Mouse (Mus musculus) megakaryocyte, embryonic 14.5 days (primary cell): ENCODE measurements at regions not wholly inside any gene's neighbourhood (a gene's known extent, or its start where the extent isn't known, plus 50 kb on each side); places are given as distances from the start of the nearest gene placed in this dataset.

Experiments
- H3K27me3 ChIP-seq: replicated peaks from 2 replicates; pipeline ENCODE3; 2012; ENCODE audit warnings: inconsistent platforms
- H3K36me3 ChIP-seq: replicated peaks from 2 replicates; pipeline ENCODE3; 2012; ENCODE audit warnings: low read length, inconsistent platforms, mixed read lengths
- H3K4me1 ChIP-seq: 2 replicates; pipeline ENCODE4 v1.6.1; 2012; ENCODE audit warnings: inconsistent platforms
- H3K4me3 ChIP-seq: replicated peaks from 2 replicates; pipeline ENCODE3; 2012; ENCODE audit warnings: moderate library complexity, mild to moderate bottlenecking, inconsistent platforms
- H3K9me3 ChIP-seq: 2 replicates; pipeline ENCODE4 v1.6.1; 2012; ENCODE audit warnings: inconsistent platforms
- FLI1 ChIP-seq: IDR thresholded peaks from 2 replicates; pipeline ENCODE4 v1.6.1; 2012; ENCODE audit warnings: low read length, inconsistent platforms, mixed read lengths
- GATA1 ChIP-seq: IDR thresholded peaks from 3 replicates; pipeline ENCODE4 v1.6.1; 2012; ENCODE audit warnings: mixed read lengths, low read length, inconsistent platforms, borderline replicate concordance

- Histone ChIP-seq H3K27me3 (peaks cover 4% of the 10 kb centered on the region), H3K9me3 (no peaks in the 10 kb centered on the region), H3K4me3 (no peak overlapping the region), H3K4me1 (no peaks in the 10 kb centered on the region), H3K36me3 (no peaks in the 10 kb centered on the region)
- TF ChIP-seq GATA1 (no peak), FLI1 (no peak)
Measured at GRCm38 (mm10) chr3:9200156-9200555, 409.7 kb downstream of the Zfp704 start.

- TF ChIP-seq GATA1 (no peak), FLI1 (no peak)
- no peak overlapping the region for H3K4me3 ChIP-seq
- H3K9me3 ChIP-seq: no peaks in the 10 kb centered on the region
- H3K36me3 ChIP-seq: no peaks in the 10 kb centered on the region
- H3K4me1 ChIP-seq: no peaks in the 10 kb centered on the region
- H3K27me3 ChIP-seq: peaks cover 4% of the 10 kb centered on the region
Measured at GRCm38 (mm10) chr3:9198652-9199332, 411.1 kb downstream of the Zfp704 start.

- H3K4me1 ChIP-seq: no peaks in the 10 kb centered on the region
- H3K9me3 ChIP-seq: no peaks in the 10 kb centered on the region
- no peak for TF ChIP-seq FLI1
- no peak for TF ChIP-seq GATA1
- no peak overlapping the region for H3K4me3 ChIP-seq
- H3K36me3 ChIP-seq: no peaks in the 10 kb centered on the region
- peaks cover 4% of the 10 kb centered on the region for H3K27me3 ChIP-seq
Measured at GRCm38 (mm10) chr3:9195781-9196180, 414.1 kb downstream of the Zfp704 start.

GRCm38 (mm10) chr3:9189366-9190287, 420.3 kb downstream of the Zfp704 start:
- H3K4me3 ChIP-seq: no peak overlapping the region
- H3K36me3 ChIP-seq: no peaks in the 10 kb centered on the region
- TF ChIP-seq FLI1: no peak
- TF ChIP-seq GATA1: no peak
- H3K4me1 ChIP-seq: no peaks in the 10 kb centered on the region
- H3K9me3 ChIP-seq: no peaks in the 10 kb centered on the region
- H3K27me3 ChIP-seq: peaks cover 2% of the 10 kb centered on the region

- Histone ChIP-seq H3K36me3 (no peaks in the 10 kb centered on the region), H3K4me3 (no peak overlapping the region), H3K4me1 (no peaks in the 10 kb centered on the region), H3K9me3 (no peaks in the 10 kb centered on the region), H3K27me3 (peaks cover 2% of the 10 kb centered on the region)
- no peak for TF ChIP-seq GATA1
- no peak for TF ChIP-seq FLI1
Measured at GRCm38 (mm10) chr3:9186364-9187120, 423.3 kb downstream of the Zfp704 start.

- H3K9me3 ChIP-seq: no peaks in the 10 kb centered on the region
- TF ChIP-seq FLI1 (no peak), GATA1 (no peak)
- no peaks in the 10 kb centered on the region for H3K36me3 ChIP-seq
- H3K4me1 ChIP-seq: no peaks in the 10 kb centered on the region
- H3K4me3 ChIP-seq: no peak overlapping the region
- H3K27me3 ChIP-seq: no peaks in the 10 kb centered on the region
Measured at GRCm38 (mm10) chr3:9181576-9181975, 428.3 kb downstream of the Zfp704 start.

GRCm38 (mm10) chr3:9179641-9180040, 430.2 kb downstream of the Zfp704 start:
- no peaks in the 10 kb centered on the region for H3K27me3 ChIP-seq
- no peaks in the 10 kb centered on the region for H3K36me3 ChIP-seq
- H3K9me3 ChIP-seq: no peaks in the 10 kb centered on the region
- H3K4me1 ChIP-seq: no peaks in the 10 kb centered on the region
- TF ChIP-seq FLI1 (no peak), GATA1 (no peak)
- no peak overlapping the region for H3K4me3 ChIP-seq

- Histone ChIP-seq H3K9me3 (peaks cover 18% of the 10 kb centered on the region), H3K36me3 (no peaks in the 10 kb centered on the region), H3K4me1 (no peaks in the 10 kb centered on the region), H3K27me3 (peaks cover 3% of the 10 kb centered on the region), H3K4me3 (no peak overlapping the region)
- TF ChIP-seq GATA1 (no peak), FLI1 (no peak)
Measured at GRCm38 (mm10) chr3:9174517-9174832, 435.4 kb downstream of the Zfp704 start.

- Histone ChIP-seq H3K36me3 (no peaks in the 10 kb centered on the region), H3K9me3 (peaks cover 18% of the 10 kb centered on the region), H3K4me1 (no peaks in the 10 kb centered on the region), H3K27me3 (peaks cover 3% of the 10 kb centered on the region), H3K4me3 (no peak overlapping the region)
- TF ChIP-seq FLI1 (no peak), GATA1 (no peak)
Measured at GRCm38 (mm10) chr3:9173643-9174516, 436.0 kb downstream of the Zfp704 start.
